Mouse (Mus musculus): ENCODE measurements at regions not wholly inside any gene's neighbourhood (a gene's known extent, or its start where the extent isn't known, plus 50 kb on each side); places are given as distances from the start of the nearest gene placed in this dataset.

DNA sequence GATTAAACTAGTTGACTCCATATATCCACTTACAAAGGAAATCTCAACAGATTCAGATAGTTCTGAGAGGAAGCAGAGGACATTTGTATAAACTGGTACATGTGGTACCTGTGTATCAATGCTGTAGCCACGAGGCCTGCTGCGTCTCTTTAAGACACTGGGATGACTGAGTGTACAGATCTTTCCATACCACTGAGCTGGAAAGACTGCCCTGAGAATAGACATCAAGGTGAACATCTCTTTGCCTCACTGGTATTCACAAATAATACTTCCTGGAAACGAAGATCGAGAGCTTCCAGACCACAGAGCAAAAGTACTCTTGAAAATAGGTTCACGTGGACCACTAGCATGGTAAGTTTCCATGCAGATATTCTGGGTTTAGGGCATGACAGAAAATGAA is 183.6 kb upstream of the Marcks start:
- no peak for DNase-seq (ENCODE audit: low spot score in 2 of 2)

DNA sequence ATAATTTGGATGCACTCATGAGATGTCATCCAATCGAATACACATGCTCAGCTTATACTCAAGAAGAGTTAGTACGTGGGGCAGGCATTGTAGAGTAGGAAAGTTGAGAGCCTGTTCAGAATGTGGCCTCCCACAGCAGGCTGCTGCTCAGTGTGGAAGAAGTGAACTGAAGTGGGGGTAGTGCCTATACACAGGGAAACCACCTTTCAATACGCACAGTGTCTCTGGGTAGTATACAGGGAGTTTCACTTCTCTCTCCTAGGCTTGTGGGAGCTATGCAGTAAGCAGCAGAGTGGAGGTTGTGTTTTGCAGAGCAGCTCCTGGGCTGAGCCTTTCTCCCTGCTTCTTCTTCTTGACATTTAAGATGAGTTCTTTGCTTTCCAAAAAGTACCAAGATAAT is 182.5 kb upstream of the Marcks start:
- no peak for DNase-seq (ENCODE audit: low spot score in 2 of 2)

DNA sequence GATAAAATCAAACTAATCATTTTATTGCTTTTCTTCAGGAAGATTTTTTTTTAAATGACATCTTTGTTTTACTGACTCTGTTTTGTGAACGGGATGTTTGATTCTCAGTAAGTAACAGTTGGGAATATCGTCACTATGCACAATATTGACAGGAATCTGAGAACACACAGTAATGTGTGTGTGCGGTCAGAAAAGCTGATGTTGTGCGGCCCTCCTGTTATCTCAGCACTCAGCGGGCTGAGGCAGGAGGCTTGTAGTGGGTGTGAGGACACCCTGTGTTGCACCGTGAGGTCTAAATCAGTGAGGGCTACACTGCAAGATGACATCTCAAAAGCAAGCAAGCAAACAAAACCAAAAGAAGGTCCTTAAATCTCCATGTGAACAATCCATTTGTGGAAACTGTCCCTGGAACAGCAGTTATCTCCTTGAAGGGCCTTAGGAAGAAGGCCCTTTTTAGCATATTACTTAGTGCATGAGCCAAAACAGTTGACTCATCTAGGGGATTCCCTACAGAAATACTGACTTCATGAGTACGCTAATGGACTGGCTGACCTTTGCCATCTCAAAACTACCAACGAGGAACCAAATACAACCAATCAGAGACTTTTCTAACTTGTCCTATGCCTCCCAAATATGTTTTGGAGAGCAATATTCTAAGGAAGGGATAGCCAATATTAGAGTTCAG is 181.2 kb upstream of the Marcks start:
- no peak for DNase-seq (ENCODE audit: low spot score in 2 of 2)

DNA sequence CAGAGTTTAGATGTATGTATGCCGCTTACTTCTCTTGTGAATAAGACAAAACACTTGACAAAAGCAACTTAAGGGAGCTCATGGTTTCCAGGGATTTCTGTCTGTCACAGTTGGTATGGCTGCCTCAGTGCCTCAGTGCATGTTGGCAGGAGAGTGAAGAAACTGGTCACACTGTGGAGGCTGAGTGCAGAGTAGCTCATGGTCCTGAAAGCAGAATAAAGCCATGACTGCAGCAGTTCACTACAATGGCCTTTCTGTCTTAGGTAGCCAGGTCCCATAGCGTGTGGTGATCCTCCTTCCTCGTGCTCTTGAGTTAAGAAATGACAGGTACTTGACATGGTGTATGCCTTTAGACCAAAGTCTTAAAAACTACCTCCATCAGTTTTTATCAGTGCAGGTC is 178.0 kb upstream of the Marcks start:
- no peak for DNase-seq (ENCODE audit: low spot score in 2 of 2)

DNA sequence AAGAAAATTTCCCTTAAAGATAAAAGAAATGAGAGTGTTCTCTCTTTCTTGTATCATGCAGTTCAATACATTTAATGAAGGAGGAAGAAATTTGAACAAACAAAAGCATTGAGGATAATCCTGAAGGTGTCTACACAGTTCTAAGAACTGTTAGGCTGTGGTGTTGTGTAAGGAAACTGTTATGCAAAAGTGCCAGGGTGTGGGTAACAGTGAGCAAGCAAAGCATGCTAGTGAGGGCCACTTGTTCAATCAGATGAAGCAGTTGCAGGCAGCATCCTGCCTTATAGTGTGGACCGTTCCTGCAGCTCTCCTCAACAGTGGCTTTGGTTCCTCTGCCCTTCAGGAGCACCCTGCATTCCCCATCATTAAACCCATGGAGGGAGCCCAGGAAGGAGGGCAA is 177.1 kb upstream of the Marcks start:
- DNase-seq (ENCODE audit: low spot score in 2 of 2) = no peak

DNA sequence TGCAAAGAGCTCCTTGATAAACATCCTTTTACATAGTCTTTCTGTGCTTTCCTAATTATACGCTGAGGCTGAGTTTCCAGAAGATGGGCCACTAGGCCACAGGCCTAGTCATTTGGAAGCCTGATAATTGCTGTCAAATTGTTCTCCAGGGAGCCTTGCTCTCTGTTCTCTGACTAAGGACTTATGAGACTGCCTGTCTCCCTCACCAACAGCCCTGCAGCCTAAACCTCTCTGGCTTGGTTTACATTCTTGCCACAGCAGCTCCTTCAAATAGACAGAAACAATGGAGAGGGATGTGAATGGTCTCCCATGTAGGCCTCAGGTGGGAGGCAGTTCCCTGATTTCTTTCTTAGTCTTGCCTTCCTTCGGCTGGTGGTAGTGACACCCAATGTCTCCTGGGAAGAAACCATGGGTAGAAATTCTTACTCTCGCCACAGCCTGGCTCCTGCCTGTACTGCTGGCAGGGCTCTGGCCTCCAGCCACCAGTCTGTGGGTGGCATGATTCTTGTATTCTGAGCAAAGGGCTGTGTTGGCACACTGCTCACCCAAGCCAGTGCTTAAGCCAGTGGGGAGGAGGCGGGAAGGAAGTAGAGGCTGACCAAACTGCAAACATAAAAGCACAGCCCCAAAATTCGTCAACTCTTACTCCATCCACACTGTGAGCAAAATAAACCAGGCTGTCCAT is 176.2 kb upstream of the Marcks start:
- no peak for DNase-seq (ENCODE audit: low spot score in 2 of 2)

DNA sequence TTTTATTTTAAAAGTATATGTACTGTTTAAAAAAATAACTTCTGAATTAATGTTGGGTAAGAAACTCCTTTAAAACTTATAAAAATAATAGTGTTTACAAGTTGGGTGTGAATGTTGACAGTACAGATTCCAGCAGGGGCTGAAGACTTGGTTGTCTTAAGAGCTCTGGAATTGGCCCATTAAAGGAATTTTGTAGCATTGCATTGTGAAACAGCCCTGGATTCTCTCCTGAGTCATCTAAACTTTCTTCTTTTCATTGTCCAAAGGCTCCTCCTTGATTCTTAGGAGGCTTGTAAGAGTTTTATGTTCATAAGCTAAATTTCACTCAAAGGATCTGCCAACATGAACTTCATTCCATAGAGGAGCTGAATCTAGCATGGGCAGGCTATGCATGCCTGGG is 174.7 kb upstream of the Marcks start:
- no peak for DNase-seq (ENCODE audit: low spot score in 2 of 2)

DNA sequence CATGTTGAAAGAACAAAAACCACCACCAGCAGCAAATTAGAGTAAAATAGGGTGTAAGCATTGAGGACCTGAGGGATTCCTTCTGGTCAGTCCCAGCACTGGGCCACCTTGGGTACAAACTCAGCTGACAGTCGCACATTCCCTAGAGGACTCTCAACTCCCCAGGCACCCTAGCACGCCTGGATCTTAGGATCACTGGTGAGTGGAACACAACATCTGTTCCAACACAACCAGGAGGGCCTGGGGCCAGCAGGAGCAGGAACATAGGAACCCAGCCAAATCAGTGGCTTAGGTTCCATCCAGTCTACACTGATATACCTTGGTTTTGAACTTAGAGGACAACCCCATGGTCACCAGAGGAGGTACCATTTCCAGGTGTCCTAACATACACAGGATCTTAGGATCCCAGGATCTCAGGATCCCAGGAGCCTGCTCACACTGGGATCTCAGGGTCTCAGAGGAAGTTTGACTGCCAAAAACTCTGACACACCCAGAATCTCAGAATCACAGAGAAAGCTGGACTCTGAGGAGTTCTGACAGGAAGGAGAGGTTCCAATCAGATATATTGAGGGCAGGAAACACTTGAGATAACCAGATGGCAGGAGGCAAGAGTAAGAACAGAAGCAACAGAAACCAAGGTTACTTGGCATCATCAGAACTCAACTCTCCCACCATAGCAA is 171.7 kb upstream of the Marcks start:
- DNase-seq (ENCODE audit: low spot score in 2 of 2) = no peak

DNA sequence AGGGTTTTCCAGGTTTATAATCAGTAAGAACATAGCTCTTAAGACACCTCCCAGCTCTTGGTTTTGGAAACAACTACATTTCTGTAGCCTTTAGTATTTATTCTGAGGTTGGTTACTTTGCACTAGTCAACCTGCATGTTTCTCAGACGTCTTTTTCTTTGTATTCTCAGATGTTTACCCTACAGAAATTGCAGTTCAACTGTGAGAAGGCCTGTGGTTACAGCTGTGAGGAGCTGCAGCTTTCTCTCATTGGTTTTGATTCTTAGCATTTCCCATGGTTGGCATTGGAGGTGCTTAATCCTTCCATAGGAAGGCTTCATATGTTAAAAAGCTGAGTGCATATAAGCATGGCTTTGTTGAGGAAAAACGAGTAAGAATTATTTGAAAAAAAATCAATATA is 165.9 kb upstream of the Marcks start:
- DNase-seq (ENCODE audit: low spot score in 2 of 2) = no peak

DNA sequence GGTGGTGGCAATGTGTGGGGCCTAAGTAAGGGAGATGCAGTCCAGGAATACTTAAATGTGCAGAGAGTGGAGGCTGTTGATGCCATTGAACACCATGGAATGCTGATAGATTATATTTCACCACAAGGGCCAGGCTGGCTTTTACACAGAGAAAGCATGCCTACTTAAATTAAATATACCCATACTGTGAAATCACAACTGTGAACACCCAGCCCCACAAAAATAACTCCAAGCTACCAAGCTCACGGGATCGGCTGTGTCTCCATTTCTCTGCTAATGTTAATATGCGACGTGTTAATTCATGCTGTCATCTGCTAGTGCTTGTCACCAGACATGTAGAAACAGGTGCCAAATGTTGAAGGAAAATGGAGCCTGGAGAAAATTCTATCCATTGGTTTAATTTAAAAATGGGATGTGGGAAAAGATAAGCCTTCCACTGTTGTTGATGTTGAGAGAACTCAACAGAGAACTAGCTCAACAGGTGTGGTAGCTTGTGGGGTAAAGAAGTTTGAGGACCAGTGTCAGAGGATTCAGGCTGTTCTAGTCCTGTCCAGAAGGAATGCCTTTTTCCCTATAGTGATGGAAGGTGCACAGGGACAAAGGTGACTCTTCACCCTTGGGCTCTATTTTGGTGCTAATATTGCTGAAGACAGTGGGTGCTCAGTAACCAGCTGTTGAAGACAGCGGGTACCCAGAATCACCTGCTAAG is 161.6 kb upstream of the Marcks start:
- no peak for DNase-seq (ENCODE audit: low spot score in 2 of 2)

DNA sequence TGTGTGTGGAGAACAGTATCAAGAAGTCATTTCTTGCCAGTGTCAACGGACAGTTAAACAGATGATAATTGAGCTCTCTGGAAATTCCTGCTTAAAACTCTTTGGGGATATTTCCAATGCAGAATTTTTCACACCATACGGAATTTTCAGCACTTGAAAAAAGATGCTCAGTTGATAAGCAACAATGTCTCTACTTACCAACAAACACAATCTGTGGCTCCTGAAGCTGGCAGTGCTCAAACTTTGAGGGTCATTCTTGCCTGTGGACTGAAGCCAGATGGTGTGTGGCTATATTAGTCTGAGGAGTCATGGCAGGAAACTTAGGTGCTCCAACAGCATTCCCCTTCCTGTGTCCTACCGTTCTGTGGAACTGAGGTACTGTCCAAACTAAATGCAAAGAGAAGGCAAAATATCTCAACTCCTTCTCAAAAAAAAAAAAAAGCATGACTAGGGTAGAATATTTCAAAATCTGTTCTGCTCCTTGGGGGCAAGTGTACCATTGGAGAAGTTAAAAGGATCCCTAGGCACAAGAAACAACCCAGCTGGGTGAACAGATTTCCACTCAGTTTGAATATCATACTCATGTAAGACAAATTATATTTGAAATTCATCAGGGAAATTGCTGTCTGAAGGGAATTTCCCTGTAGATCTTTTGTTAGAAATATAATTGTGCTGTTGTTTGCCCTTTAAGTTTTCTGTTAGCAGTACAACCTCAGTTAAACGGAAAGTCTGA is 160.1 kb upstream of the Marcks start:
- no peak for DNase-seq (ENCODE audit: low spot score in 2 of 2)

DNA sequence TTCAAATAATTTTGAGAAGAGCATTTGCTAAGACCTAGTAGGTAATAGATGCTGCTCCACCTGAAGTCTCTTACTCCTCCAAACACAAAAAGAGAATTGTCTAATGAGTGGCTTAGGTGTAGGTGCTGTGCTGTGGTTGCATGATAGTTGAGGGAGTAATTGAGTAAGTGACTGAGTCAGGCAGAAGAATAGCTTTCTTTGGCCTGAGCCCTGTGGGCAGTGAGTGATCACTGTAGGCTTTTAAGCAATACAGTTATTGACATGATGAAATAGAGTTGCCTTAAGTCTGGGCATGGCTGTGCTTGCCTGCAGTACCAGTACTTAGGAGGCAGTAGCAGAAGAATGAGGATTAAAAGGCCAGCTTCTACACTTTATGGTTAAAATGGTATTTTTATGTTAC is 155.5 kb upstream of the Marcks start:
- no peak for DNase-seq (ENCODE audit: low spot score in 2 of 2)

DNA sequence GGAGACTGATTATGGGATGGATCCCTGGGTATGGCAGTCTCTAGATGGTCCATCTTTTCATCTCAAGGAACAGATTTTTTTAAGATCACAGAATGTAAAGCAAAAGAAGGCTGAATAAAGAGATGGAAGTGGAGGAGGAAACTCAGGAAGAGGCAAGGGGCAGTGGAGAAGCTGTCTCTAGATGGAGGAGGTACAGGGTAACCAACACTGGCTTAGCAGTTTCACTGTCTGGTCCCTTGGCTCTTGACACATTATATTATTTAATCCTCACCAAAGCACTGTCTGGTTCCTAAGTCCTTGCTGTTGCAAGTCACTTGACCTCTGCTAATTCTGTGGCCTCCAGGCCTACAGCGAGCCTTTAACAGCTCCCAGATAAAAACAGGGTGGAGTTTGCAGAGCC is 154.6 kb upstream of the Marcks start:
- no peak for DNase-seq (ENCODE audit: low spot score in 2 of 2)

DNA sequence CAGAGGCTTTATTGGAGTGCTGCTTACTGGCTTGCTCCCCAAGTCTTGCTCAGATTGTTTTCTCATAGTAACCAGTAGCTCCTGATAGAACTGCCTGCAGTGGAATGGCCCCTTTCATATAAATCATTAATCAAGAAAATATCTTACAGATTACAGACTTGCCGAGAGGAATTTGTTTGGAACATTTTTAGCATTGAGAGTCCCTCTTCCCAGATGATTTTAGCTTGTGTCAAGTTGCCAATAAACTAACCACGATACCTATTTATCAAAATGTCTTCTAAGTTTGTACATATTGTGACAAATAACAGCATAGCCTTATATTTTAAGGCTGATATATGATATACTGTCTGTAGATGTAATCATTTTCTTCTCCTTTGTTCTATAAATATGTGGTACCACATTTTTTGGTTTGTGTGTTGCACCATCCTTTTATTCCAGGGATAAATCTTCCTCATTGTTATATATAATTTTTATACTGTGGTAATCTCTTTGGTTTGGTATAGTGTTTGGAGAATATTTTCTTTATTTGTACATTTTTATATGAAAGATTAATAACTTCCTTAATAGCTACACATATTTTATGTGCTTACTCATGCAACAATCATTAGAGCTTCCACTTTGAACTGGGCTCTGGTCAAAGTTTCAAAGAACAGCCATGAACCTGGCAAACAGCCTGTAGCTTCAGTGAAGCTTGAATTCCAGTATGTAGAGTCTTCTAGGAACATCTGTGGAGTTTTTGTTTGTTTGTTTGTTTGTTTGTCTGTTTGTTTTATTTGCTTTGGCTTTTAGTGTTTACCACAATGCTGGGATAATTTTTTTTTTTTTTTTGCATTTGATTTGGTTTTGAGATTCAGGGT is 153.1 kb upstream of the Marcks start:
- DNase-seq (ENCODE audit: low spot score in 2 of 2) = no peak

DNA sequence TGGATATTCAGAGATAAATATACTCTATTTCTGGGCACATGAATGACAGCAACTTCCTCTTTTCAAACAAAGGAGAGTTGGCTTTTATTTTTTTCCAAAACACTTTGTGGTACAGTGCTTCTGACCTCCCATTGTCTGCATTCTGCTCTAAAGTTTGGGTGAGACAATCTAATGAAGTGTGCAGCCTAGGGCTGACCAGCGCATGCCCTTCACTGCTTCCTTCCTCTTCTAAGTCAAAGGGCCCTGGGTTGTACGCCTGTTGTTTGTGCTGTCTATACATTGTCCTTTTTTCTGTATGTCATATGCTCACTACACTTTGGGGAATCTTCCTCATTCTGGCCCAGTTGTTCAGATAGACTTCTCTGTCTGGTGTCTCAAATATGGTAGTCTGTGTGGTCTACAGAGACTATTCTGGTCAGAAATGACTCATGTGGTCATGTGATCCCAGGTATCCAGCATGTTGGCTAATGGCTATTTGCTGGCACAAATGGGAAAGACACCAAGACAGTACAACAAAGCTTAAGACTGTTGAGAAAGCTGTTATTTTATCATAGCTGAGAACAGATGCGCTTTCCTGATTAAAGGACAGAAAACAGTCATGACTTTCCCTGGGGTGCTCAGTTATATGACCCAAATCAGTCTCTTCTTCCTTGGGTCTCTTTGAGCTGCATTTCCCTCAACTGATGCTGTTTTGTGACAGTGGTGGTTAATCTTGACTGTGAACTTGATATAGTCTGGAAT is 151.4 kb upstream of the Marcks start:
- DNase-seq (ENCODE audit: low spot score in 2 of 2) = no peak

DNA sequence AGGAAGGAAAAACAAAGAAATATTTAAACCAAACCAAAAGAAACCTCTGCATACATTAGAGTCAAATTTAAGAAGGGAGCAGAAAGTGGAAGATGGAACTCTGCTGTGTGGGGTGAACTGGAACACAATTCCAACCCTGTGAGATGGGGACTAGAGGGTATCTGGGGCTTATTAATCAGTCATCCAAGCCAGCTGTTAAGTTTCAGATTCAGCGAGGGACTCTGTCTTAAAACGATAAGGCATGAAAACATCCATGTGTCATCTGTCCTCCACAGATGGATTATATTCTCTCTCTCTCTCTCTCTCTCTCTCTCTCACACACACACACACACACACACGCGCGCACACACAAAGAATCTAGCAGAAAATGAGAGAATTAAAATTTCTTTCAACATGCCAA is 147.6 kb upstream of the Marcks start:
- DNase-seq (ENCODE audit: low spot score in 2 of 2) = no peak

DNA sequence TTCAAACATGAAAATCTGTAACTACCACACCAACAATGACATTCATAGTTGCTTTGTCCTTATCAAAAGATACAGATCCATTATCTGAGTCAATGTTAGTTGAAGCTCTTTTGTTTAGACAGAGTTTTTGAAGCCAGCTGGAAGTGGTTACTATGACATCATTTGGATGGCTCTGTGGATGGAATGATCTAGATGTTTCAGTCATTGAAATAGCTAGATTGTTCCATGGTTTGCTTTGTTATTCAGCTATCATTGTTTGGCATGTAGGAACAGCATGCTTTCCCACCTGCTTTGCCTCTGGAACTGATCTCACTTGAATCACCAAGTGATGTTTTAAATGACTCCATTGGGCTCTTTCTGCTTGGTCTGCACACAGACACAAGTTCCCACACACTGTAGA is 144.2 kb upstream of the Marcks start:
- no peak for DNase-seq (ENCODE audit: low spot score in 2 of 2)

DNA sequence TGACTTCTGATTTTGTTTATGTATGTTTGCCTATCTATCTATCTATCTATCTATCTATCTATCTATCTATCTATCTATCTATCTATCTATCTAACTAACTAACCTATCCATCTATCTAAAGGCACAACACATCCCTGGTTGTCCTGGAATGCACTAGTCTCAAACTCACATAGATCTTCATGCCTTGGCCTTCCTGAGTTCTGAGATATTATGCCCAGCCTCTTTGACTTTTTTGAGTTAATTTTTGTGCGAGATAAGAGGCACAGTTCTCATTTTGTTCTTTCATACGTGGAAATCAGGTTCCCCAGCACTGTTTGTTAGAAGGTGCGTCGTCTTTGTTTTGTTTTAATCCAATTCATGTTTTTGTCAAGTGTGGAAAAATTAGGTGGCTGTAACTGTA is 142.1 kb upstream of the Marcks start:
- DNase-seq (ENCODE audit: low spot score in 2 of 2) = no peak

DNA sequence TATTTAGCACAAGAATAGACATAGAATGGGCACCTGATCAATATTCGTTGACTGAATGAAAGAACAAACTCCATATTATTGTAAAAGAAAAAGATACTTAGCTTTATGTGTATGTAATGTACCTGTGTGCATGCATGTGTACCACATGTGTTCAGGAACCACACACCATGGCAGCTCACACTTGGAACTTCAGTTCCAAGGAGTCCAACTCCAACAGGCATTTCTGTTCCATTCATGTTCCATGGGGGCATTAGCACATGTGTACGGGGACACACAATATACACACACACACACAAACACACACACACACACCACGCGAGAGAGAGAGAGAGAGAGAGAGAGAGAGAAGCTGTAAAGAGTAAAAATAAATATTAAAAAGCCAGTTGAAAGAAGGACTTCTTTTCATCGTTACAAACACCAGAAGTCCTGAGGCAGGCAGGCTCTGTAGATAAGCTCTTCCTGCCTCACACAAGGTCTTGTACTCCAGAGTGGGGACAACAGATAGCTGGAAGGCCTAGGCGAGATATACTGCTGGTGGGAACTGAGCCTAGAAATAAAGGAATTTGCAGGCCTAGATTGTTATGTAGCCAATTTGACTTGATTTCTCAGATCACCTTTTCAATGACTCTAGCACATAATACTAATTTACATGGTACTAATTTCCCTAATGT is 141.6 kb upstream of the Marcks start:
- no peak for DNase-seq (ENCODE audit: low spot score in 2 of 2)

DNA sequence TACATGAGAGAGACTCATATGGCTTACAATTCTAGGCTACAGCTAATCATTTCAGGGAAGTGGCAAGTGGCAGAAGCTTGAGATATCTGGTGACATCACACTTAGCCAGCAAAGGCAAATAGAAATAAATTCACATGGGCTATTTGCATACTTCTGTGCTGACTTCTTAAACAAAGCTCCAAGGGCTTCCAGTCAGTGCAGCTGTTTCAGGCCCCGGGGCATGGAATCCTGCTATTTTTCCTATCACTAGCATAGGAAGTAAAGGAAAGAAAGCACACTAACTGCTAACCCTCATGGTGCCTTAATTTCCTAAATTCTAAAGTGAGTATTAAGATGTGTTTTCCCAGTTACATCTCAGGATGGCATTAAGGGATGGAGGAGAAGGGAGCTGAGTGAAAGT is 140.6 kb upstream of the Marcks start:
- no peak for DNase-seq (ENCODE audit: low spot score in 2 of 2)

All from urinary bladder, postnatal 4 days (tissue).